Mouse (Mus musculus) heart, embryonic 14.5 days (tissue): Measurements from ENCODE around the gene Rad51b. TPM values are rescaled to one million over a fixed set of nuclear protein-coding genes. Genes with fewer than 3 reads are reported as not detected.

Source experiments
- ATAC-seq: fragments of 200-750 bp; cut with Nextera tagmentation; 2 replicates; pipeline ENCODE4 v1.8.0; 2017; ENCODE audit warnings: low read depth, moderate TSS enrichment; ENCODE audit not compliant: insufficient number of reproducible peaks, insufficient read depth, low FRiP score
- H3K27ac ChIP-seq, 2 experiments: fragments of 200-500 bp in 1 of 2; fragments of 300-500 bp in 1 of 2; sonication (generic) in 1 of 2; replicated peaks in 1 of 2; 2 replicates each; pipeline ENCODE4 v1.5.1; 2012 to 2014; ENCODE audit warnings: low read depth in 2 of 2, low read length in 2 of 2, control low read depth in 1 of 2, mild to moderate bottlenecking in 1 of 2, mixed read lengths in 1 of 2; ENCODE audit not compliant: control insufficient read depth in 1 of 2, insufficient read depth in 1 of 2
- H3K27me3 ChIP-seq: fragments of 300-500 bp; sonication (generic); 2 replicates; pipeline ENCODE4 v1.6.1; 2014; ENCODE audit warnings: mild to moderate bottlenecking, low read length, control low read depth; ENCODE audit not compliant: control insufficient read depth, insufficient read depth
- H3K36me3 ChIP-seq: fragments of 300-500 bp; sonication (generic); 2 replicates; pipeline ENCODE4 v1.6.1; 2014; ENCODE audit warnings: mild to moderate bottlenecking, control low read depth, low read length, mixed read lengths; ENCODE audit not compliant: control insufficient read depth, insufficient read depth
- H3K4me1 ChIP-seq, 2 experiments: fragments of 200-500 bp in 1 of 2; fragments of 300-500 bp in 1 of 2; sonication (generic) in 1 of 2; 2 replicates each; pipeline ENCODE4 v1.6.1; 2012 to 2014; ENCODE audit warnings: low read length in 2 of 2, control low read depth in 1 of 2, mixed read lengths in 1 of 2; ENCODE audit not compliant: control insufficient read depth in 2 of 2, insufficient read depth in 2 of 2
- H3K4me2 ChIP-seq: fragments of 300-500 bp; sonication (generic); 2 replicates; pipeline ENCODE4 v1.6.1; 2014; ENCODE audit warnings: mild to moderate bottlenecking, low read length
- H3K4me3 ChIP-seq, 2 experiments: fragments of 200-500 bp in 1 of 2; fragments of 300-500 bp in 1 of 2; sonication (generic) in 1 of 2; 2 replicates each; pipeline ENCODE4 v1.5.1; 2012 to 2014; ENCODE audit warnings: low read length in 2 of 2, mild to moderate bottlenecking in 2 of 2, control low read depth in 1 of 2, low read depth in 1 of 2, moderate library complexity in 1 of 2; ENCODE audit not compliant: control insufficient read depth in 1 of 2, insufficient read depth in 1 of 2
- H3K9ac ChIP-seq: fragments of 300-500 bp; sonication (generic); 2 replicates; pipeline ENCODE4 v1.6.1; 2014; ENCODE audit warnings: mild to moderate bottlenecking, low read length
- H3K9me3 ChIP-seq: fragments of 300-500 bp; sonication (generic); 2 replicates; pipeline ENCODE4 v1.6.1; 2016; ENCODE audit warnings: low read length, control low read depth; ENCODE audit not compliant: control insufficient read depth
- WGBS: fragments of 180-500 bp; shearing (Covaris S2); extraction: QIAGEN DNeasy Blood & Tissue Kit; methylation state at CpG from one replicate; pipeline ENCODE4 v1.1.7; 2014; 5-methylcytosine and 5-hydroxymethylcytosine counted together
- polyA plus RNA-seq: library from polyadenylated mRNA; unstranded; fragments of >200 nt; fragmentation: Nextera tagmentation; extraction: Ambion mirVana; gene quantifications from 2 replicates; pipeline ENCODE4 v1.2.1, GENCODE M21; 2014

The Rad51b gene
- polyA plus RNA-seq, 1 experiment from 2014 or later: 4.2 TPM

- H3K9me3 ChIP-seq: no peaks in the 10 kb centered on the region
- H3K4me1 ChIP-seq: peaks cover 8 to 11% of the 10 kb centered on the region in 2 experiments; a peak in 3 of 4 replicates
- H3K9ac ChIP-seq: no peak overlapping the region
- no peak overlapping the region for H3K4me2 ChIP-seq
- no peak overlapping the region for H3K4me3 ChIP-seq
- H3K27me3 ChIP-seq: no peaks in the 10 kb centered on the region
- ATAC-seq: no peak
- H3K27ac ChIP-seq: no peak overlapping the region
- WGBS: 72% methylated on average over 8 of the region's 8 CpGs
- no peaks in the 10 kb centered on the region for H3K36me3 ChIP-seq
Observed at GRCm38 (mm10) chr12:79804776-79805524, 507.9 kb downstream of the Rad51b start.

DNA sequence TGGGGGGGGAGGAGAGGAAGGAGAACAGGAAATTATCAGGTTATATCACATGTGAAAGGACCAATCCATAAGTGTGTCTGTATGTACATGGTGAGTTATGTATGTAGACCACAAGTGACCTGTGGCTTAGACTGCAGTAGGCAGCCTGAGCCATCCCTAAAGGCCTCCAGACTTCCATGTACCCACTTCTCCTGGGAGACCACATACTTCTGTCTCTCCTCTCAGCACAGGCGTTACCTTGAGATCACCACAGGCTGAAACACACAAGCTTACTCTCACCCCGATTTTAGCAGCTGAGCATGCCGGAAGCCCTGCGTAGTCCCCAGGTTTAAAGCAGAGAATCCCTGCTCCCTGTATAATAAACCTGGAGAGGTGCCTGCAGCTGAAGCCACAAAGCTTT lies 509.9 kb downstream of the Rad51b start:
- no peak for ATAC-seq
- Histone ChIP-seq H3K36me3 (no peaks in the 10 kb centered on the region), H3K4me3 (no peak overlapping the region), H3K9ac (peak overlapping the region; percentile 59; the same call in 1 of the 2 replicates), H3K4me1 (peaks cover 8 to 11% of the 10 kb centered on the region in 2 experiments; a peak in 3 of 4 replicates), H3K4me2 (no peak overlapping the region), H3K27me3 (no peaks in the 10 kb centered on the region), H3K27ac (no peak overlapping the region), H3K9me3 (no peaks in the 10 kb centered on the region)
- WGBS: 74% methylated on average over 4 of the region's 4 CpGs

GRCm38 (mm10) chr12:79807410-79807847 lies 510.3 kb downstream of the Rad51b start:
- no peak overlapping the region for H3K27ac ChIP-seq
- 21% methylated on average over 10 of the region's 10 CpGs for WGBS
- H3K4me2 ChIP-seq: peak overlapping the region; percentile 50

DNA sequence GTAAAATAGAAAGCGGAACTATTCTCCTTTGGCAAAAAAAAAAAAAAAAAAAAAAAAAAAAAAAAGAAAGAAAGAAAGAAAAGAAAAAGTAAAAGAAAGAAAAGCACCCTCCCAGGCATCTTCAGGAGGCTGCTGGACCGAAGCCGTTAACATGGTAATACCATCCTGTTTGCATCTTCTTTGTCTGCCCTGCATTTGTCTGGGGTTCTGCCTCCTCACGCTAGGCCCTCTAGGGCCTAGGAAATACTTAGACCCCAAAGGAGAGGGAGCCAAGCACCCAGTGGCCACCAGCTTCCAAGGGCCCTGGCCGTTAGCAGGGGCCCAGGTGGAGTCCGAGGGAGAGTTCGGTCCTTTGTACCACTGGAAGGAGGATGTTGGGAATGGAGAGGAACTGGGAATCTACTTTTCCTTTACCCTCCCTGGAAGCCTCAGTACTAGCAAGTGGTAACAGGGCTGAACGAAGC lies 510.9 kb downstream of the Rad51b start:
- no peaks in the 10 kb centered on the region for H3K27me3 ChIP-seq
- H3K9me3 ChIP-seq: no peaks in the 10 kb centered on the region
- peaks cover 8 to 11% of the 10 kb centered on the region in 2 experiments; a peak in 3 of 4 replicates for H3K4me1 ChIP-seq
- H3K9ac ChIP-seq: peak overlapping the region; percentile 59; the same call in 1 of the 2 replicates
- no peak overlapping the region for H3K4me3 ChIP-seq
- peak overlapping the region; percentile 50 for H3K4me2 ChIP-seq
- H3K27ac ChIP-seq: no peak overlapping the region
- 88% methylated on average over 8 of the region's 8 CpGs for WGBS
- no peaks in the 10 kb centered on the region for H3K36me3 ChIP-seq
- no peak for ATAC-seq

More at GRCm38 (mm10) chr12:79807410-79807847, 510.3 kb downstream of the Rad51b start:
- Histone ChIP-seq H3K4me1 (peaks cover 8 to 11% of the 10 kb centered on the region in 2 experiments; a peak in 3 of 4 replicates), H3K9me3 (no peaks in the 10 kb centered on the region), H3K27me3 (no peaks in the 10 kb centered on the region), H3K36me3 (no peaks in the 10 kb centered on the region), H3K9ac (peak overlapping the region; percentile 59), H3K4me3 (peak overlapping the region in 1 of 2 experiments; percentile 2; a peak in 1 of 4 replicates)
- no peak; the same call in 1 of the 2 replicates for ATAC-seq

- no peaks in the 10 kb centered on the region for H3K36me3 ChIP-seq
- 86% methylated on average over 18 of the region's 18 CpGs for WGBS
- H3K9ac ChIP-seq: no peak overlapping the region
- H3K27me3 ChIP-seq: no peaks in the 10 kb centered on the region
- no peak overlapping the region for H3K4me3 ChIP-seq
- peaks cover 8 to 11% of the 10 kb centered on the region in 2 experiments; a peak in 3 of 4 replicates for H3K4me1 ChIP-seq
- no peak overlapping the region for H3K4me2 ChIP-seq
- H3K27ac ChIP-seq: no peak overlapping the region
- no peaks in the 10 kb centered on the region for H3K9me3 ChIP-seq
- ATAC-seq: no peak
Observed at GRCm38 (mm10) chr12:79808426-79809398, 511.6 kb downstream of the Rad51b start.

DNA sequence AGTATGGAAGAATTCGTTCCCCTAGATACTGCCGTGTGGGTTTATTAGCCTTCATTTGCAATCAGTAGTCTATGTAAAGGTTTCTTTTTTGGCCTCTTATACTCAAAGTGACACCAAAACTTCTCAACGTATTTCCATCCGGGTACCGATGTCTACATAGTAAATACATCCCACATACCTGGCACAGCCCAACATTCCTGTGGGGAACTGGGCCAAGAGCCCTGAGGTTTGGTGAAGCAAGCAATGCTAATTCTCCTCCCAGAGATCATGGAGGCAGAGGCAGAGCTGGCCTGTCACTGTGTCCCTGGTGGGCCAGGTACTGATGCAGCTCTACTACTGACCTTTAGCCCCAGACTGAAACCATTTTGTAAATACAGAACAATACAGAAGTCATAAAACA lies 512.4 kb downstream of the Rad51b start:
- WGBS: 87% methylated on average over 5 of the region's 5 CpGs
- no peaks in the 10 kb centered on the region for H3K27me3 ChIP-seq

GRCm38 (mm10) chr12:79812422-79812821 lies 515.3 kb downstream of the Rad51b start:
- Histone ChIP-seq H3K4me3 (no peak overlapping the region), H3K27ac (no peak overlapping the region), H3K4me2 (no peak overlapping the region), H3K9ac (no peak overlapping the region), H3K36me3 (no peaks in the 10 kb centered on the region), H3K4me1 (peaks cover 6% of the 10 kb centered on the region in 2 experiments; a peak in 3 of 4 replicates), H3K9me3 (no peaks in the 10 kb centered on the region; the same call in 1 of the 2 replicates), H3K27me3 (no peaks in the 10 kb centered on the region)
- no peak for ATAC-seq
- WGBS: 87% methylated on average over 8 of the region's 8 CpGs

More for the DNA sequence above, 512.4 kb downstream of the Rad51b start:
- Histone ChIP-seq H3K36me3 (no peaks in the 10 kb centered on the region), H3K4me3 (no peak overlapping the region), H3K4me1 (peaks cover 8 to 11% of the 10 kb centered on the region in 2 experiments; a peak in 3 of 4 replicates), H3K9ac (no peak overlapping the region), H3K27ac (no peak overlapping the region), H3K4me2 (no peak overlapping the region), H3K9me3 (no peaks in the 10 kb centered on the region)
- ATAC-seq: no peak
